Mouse (Mus musculus): Measurements from ENCODE around the gene Olfr668.
"Not testable (repeated sequence)": the region's sequence is repeated elsewhere in the genome, so short reads cannot be mapped to it uniquely, and the experiment has no call there.

DNA sequence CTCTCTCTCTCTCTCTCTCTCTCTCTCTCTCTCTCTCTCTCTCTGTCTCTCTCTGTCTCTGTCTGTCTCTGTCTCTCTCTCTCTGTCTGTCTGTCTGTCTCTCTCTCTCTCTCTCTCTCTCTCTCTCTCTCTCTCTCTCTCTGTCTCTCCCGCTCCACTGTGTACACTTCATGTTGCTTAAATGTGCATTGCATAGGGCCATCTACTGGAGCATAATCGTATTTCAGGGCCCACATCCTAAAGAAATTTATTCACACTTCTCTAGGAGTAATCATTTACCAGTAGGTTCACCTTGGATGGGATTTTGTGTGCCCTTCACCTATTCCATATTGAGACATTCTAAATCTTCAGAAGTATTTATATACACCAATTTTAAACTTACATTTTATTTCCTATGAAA is 44.6 kb upstream of the Olfr668 start:
- TF ChIP-seq EP300, CTCF (IDR thresholded peaks at IDR 0.05): not testable (repeated sequence)

All from lung, postnatal 0 days (tissue).